Mouse (Mus musculus): ENCODE measurements around the gene Hsp90ab1.

- no peak for TF ChIP-seq CTCF (IDR thresholded peaks at IDR 0.05; ENCODE audit: low read depth, low read length)
- TF ChIP-seq POLR2A (IDR thresholded peaks at IDR 0.05; ENCODE audit: insufficient read depth, low read length): no peak
- no peak for TF ChIP-seq EP300 (IDR thresholded peaks at IDR 0.05; ENCODE audit: insufficient read depth, low read depth, low read length)
Observed at GRCm38 (mm10) chr17:45554420-45554819, 18.7 kb downstream of the Hsp90ab1 start.
